Mouse (Mus musculus) liver, adult 2 months (tissue): Measurements from ENCODE around the gene Treh.

Source experiments
- CTCF ChIP-seq: fragments of 200-500 bp; IDR thresholded peaks from 2 replicates; pipeline ENCODE4 v1.5.1; 2011; ENCODE audit warnings: low read depth, low read length, control low read depth
- POLR2A ChIP-seq: fragments of 200-500 bp; IDR thresholded peaks from 2 replicates; pipeline ENCODE4 v1.6.1; 2011; ENCODE audit warnings: low read length, control low read depth; ENCODE audit not compliant: insufficient read depth; ENCODE audit errors: extremely low read depth

DNA sequence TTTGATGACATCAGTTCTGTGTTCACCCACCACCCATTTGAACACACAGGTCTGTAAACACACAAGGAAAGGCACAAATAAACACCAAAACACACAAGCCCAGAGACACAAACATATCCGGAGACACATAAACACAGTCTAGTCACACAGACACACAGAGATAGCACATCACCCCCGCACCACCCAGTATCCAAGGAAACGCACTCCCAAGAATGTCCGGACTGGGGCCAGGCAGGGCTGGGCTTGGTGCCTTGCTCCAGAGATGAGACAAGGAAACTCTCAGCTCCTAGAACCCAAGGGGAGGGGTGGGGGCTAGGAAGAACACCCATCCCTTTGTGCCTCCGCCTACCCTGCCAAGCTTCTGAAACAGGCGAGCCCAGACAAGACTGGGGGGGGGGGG lies 51.2 kb downstream of the Treh start:
- TF ChIP-seq POLR2A (no peak), CTCF (no peak)
